Mouse (Mus musculus) CD4-positive helper T cell, adult 2 months (primary cell): Measurements from ENCODE around the gene Tm9sf4.
A peak's percentile ranks its signal among the peaks of the same experiment; 100 is the strongest.

Source experiments
- DNase-seq: peaks from one replicate; pipeline ENCODE4 v3.0.0-alpha.2; 2012; ENCODE audit warnings: low read depth, missing footprints, low spot score

The Tm9sf4 gene

DNA sequence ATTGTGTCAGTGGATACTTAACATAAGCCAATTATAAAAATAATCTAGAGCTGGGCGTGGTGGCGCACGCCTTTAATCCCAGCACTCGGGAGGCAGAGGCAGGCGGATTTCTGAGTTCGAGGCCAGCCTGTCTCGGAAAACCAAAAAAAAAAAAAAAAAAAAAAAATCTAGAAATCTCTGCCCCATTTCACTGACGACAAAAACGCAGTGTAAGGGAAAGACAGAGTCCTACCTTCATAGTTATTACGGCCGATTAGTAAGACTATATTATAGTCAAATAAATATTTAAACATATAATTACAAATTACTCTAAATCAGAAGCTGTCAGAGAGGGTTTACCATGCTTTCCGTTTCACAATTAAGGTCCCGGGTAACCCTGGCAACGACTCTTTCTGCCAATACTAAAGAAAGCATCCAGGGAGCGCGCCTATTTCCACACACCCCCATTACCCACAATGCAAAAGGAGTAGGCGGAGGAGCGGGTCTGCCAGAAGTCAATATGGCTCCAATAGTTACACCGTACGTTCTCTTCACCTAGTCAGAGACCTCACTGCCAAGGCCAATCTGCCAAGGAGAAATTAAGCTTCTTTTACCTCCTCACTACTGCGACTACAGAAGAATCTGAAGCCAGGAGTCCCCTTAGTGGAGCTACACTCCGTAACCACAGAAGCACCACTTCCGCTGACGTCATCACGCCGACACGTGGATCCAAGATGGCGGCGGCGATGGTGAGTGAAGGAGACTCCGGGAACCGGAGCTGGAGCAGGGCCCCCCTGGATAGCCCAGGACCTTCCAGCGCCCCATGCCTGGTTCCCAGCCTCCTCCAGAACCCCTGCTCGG, at the start of gene Tm9sf4:
Gene Tm9sf4, plus strand, starts transcription at position 460 of the 840 bp plus-strand sequence.
- DNase-seq, result peak; percentile 94

DNA sequence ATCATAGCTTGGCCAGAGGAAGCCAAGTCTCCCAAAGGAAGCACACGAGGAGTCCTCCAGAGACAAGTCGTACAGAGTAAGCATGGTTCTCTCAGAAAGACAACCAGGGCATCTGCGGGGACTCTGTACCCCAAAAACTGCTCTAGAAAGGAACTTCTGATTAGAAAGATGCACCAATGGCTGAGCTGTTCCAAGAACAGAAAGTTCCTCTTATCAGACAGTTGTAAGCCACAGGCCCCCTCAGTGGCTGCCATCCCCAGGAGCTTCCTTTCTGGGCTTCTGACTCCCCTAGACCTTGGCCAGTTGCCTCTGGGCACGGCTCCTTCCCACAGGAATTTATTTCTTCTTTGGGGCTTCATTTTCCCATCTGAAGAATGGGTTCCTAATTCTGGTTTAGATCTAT, 45.4 kb upstream of the Tm9sf4 start:
- DNase-seq, result no peak

DNA sequence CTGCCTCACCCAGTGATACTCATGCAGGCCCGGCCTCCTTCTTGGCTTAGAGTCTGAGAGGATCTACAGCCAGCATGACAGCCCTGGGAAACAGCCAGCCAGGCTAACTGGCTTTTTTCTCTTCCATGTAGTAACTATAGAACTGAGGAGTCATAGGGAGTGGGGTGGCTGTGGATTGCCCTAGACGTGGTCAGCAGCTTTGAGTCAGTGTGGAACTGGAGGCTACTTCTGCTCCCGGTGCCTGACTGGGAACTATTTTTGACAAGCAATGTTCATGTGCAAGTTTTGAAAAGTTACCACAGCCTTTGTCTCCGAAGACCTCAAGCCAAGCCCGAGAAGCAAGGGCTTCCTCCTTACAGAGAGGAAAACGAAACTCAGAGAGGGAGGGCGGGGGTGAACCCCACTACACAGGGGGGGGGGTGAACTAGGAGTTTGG, 44.0 kb upstream of the Tm9sf4 start:
- DNase-seq, result peak; percentile 29

DNA sequence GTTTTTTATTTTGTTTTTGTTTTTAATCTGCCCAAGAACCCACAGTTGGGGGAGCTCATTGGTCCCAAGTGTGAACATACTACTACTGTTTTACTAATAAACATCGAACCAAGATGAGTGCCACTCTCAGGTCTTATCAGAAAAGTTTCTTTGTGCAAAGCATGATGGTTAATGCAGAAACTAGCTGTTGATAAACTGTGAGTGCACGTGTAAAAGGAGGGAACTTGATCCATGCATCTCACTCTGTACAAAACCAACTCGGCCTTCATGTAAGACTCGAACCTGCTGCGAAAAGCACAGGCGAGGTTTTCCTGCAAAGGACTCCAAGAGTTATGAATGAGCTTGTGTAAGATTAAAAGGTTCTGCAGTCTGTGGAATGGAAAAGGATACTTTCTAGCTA, 41.6 kb upstream of the Tm9sf4 start:
- DNase-seq, result no peak

DNA sequence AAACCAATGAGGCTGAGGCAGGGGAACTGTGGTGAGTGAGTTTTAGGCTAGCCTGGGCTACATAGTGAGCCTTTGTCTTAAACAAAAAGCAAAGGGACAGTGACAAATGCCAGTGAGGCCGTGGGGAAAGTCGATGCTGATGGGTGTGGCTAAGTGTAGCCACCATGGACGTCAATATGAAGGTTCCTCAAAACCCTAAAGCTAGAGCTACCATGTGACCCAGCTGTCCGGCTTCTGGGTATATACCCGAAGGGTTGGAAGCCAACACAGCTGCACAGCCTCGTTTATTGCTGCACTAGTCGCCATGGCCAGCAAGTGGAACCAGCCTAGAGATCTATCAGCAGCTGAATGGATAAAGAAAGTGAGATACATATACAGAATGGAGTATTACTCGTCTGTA, 41.0 kb upstream of the Tm9sf4 start:
- no peak for DNase-seq

DNA sequence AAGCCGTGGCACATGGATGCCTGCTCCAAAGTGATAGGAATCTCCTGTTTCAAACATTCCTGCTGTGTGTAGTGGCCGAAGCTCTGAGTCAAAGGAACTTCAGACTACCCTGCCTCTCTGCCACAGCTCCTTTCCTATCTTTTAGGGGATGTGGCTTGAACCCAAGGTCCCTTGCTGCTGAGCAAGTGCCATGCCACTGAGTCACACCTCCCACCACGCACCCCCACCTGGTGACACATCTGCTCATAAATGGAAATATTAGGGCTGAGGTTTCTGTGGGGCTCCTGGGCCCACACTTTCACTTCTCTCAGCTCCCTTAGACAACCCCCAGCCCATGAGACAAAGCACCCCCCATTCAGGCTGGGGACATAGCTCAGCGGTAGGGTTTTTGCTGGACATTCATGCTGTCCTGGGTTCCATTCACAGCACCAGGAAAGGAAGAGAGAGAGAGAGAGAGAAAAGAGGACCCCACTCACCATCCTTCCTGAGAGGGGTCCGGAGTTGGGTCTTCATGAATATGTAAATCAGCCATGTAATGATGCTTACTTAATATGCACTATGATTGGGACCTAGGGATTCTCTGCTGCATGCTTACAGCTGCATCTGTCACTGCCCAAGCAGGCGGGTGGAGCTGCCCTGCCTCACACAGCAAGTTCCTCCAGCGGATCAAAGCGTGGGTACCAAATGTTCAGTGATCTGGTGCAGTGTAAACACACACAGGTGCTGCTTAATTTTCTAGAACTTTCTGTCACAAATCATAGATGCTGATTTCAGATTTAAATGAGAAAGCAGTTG, 39.1 kb upstream of the Tm9sf4 start:
- peak; percentile 7 for DNase-seq

DNA sequence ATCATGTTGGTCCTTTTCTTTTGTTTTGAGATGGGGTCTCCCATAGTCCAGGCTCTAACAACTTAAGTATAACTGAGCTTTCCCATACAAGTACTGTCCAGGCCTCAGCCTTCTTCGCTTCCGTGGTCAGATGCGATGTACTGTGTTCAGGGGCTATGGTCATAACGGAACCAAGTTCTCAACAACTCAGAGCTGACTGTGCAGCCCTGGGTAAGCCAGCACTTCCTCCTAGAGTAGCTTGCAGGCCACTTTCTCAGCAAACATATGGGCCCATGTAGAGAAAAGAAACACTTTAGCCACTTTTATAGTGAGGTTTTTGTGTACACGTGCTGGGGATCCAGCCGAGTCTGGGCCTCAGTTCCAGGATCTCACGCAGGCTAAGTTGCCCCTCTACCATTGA, 38.4 kb upstream of the Tm9sf4 start:
- no peak for DNase-seq

DNA sequence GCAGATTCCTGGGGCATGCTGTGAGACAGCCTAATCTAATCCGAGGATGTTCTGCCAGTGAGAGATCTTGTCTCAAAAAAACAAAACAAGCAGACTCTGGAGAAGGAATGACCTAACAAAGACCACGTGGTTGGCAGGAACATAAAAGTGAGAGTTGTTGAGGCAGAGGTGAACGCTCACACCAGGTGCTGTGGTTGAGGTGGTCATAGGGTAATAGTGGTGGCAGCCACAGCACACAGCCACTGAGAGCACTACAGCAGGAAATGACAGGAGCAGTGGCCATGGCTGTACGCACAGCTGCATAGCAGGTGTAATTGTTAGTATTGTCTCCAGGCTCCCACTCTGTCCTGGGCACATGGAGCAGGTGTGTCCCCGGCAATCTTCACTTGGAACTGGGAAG, 35.2 kb upstream of the Tm9sf4 start:
- no peak for DNase-seq

DNA sequence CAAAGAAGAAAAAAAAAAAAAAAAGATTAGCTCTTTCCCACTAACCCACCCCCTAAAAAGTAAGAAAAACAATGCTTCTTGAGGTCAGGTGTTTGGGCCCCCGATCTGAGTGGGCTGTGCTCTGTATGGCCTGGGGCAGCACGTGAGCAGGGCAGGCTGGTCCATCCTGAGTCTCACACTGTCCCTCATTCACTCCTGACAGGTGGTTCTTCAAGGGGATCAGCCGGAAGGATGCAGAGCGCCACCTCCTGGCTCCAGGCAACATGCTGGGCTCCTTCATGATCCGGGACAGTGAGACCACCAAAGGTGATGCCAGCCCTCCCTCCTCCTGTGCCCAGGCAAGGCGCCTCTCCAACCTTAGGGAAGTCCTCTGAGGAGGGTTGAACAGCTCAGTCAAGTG, 30.1 kb upstream of the Tm9sf4 start:
- DNase-seq, result no peak

DNA sequence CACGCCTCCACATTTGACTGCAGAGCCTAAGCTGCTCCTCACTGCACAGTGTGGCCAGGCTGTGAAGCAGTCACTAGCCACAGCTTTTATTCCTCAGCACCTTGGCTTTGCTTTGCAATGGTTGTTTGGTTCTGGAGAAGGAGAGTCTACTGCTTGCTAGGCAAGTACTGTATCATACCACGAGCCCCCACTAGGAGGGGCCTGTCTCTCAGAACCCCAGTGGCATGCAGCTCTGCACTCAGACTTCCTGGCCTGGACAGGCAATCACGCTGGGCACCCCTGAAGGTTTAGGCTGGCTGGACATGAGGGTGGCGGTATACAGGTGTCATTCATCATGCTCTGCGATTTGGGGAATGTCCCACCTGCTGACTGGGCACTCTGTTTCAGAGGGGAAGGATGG, 26.9 kb upstream of the Tm9sf4 start:
- no peak for DNase-seq

DNA sequence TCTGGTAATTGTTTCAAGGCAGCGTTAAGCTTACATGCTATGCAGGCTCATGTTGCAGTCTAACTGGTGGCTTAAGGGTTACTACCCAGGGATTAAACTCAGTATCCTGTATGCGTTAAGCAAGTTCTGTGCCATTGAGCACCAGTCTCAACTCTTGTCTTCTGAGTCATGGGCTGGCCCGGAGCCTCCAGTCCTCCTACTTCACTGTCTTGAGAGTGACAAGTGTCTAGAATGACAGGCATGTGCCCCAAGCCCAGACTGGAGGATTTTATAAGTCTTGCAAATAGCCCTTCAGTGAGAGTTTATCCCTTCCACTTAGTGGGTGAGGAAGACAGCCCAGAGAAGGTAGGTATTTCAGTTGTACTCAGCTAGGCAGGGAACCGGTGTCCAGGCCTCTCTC, 24.9 kb upstream of the Tm9sf4 start:
- no peak for DNase-seq

DNA sequence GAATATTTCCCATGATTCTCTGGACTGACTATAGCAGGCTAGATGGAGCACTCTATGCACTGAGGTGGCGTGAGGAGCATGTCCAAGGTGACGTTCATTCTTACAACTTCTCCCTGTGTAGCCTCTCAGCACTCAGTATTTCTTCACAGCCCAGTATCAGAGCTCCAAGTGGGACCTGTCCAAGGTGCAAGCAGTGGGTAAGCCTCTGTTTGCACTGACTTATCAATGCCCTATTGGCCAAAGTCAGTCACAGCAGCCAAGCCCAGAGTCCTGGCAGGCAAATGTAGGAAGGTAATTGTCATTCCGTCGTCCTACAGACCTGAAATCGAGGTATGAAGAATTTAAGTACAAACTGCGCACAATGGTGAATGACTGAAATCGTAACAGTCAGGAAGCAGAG, 21.9 kb upstream of the Tm9sf4 start:
- DNase-seq, result no peak

DNA sequence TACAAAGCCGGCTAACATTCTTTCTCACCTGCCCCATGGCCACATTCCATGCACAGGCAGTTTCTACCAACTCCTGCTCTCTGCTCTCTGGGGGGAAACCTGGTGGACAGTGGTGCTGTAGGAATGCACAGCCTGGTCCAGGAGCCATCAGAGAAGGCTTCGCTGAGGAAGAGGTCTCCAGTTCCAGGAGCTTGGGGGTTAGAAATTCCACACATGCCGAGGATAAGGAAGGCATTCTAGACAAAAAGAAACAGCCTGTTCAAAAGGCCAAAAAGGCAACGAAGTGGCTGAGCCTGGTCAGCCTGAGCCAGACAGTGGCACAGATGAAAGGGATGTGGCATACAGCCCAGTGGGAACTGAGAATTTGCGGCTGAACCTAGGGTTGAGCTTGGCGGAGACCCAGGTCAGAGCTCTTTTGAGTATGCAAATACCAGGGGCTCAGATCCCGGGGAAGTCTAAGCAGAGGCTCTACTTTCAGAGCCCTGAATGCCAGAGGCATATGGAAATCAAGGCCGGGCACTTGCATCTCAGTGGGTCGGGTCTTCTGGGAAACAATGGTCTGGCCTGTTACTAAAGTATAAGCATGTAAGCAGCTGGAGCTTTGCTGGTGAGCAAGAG, 21.0 kb upstream of the Tm9sf4 start:
- no peak for DNase-seq

DNA sequence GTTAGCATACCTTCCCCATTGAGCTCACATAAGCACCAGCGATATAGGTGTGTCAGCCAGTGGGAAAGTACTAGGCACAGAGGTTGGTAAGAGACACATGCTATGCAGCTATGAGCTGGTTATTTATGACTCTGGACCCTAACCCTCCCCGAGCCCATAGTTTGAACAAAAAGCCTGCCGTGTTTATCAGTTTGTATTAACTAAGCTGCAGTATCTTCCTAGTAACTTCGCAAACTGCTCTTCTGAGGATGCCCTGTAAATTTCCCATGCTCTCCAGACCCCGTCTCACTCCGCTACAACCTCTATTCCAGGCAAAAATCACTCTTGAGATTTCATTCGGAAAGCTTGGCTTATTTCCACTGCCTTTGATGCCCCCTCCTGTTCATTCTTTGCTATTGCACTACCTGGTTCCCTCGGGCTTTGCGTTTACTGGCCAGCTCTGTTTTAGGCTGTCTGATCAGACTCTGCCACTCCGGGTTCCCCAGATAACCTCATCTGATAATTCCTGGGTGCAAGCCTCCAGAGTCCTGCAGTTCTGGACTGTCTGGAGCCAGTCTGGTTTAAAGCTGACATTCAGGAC, 18.4 kb upstream of the Tm9sf4 start:
- peak; percentile 43 for DNase-seq

DNA sequence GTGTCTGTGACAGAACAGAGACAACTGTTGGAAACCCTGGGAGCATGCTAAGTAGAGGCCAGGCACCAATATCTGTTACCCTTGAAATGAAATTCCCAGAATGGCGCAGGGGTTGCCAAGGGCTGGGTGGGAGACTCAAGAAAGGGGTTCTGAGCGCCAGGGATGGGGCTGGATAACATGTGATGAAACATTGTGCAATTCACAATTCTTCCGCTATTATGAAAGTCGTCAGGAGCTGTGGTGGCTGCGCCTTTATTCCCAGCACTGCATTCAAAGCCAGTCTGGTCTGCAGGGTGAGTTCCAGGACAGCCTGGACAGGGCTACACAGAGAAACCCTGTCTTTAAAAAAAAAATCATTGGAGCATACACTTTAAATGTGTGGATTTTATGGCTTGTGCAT, 15.8 kb upstream of the Tm9sf4 start:
- no peak for DNase-seq

DNA sequence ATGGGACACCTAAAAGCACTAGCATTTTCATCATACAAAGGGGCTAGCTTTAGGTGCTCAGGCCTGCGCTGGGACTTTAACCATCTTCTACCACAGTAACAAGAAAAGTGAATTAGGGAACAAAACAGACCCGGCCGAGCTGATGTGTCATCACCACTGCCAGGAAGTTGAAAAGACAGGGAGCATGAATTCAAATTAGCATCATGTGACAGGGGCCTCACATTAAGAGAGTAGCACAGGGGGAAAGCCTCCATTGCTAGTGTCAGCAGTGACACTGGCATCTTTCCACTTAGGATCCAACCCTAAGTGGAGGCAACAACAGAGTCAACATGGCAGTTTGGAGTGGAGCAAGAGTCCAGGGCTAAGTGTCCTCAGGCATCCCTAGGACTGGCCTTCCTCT, 13.9 kb upstream of the Tm9sf4 start:
- DNase-seq, result no peak

DNA sequence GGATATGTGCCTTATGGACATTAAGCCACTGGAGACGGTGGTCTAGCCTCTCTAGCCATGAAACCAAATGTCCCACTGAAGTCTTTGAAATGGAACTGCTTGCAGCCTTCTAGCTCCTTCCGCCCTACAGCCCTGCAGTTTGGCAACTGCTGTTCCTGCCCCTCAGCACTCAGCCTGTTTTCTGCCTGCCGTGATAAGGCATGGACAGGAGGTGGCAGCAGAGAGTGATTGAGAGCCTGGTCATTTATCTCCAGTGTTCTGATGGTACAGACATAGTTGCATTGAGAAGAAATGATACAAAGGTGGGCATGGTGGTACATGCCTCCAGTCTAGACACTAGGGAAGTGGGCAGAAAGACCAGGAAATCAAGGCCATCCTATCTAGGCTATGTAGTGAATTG, 13.4 kb upstream of the Tm9sf4 start:
- peak; percentile 65 for DNase-seq

DNA sequence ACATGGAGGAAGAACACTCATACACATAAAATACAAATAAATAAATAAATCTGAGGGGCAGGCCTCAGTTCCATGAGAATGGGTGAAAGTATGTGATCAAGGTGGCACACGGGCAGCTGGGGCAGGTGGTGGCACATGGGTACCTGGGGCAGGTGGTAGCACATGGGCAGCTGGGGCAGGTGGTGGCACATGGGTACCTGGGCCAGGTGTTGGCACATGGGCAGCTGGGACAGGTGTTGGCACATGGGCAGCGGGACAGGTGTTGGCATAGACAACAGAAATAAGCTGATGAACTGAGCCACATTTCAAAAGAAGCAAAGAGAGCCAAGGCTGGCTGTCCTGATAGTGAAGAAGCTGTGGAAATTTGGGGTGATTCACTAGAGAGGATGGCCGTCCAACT, 11.4 kb upstream of the Tm9sf4 start:
- DNase-seq, result no peak

DNA sequence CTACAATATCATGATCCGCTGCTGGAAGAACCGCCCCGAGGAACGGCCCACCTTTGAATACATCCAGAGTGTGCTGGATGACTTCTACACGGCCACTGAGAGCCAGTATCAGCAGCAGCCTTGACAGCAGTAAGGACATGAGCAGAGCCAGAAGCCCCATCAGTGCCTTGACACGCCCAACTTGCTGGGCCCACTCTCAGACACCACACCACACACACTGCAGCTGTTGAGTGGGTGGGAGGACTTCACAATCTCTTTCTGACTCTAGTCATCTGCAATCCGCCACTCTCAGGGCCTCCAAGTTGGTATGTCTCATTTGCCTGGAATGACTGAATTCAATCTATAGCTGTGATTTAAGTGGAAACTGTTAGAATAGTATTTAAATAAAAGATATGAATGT, 10.1 kb upstream of the Tm9sf4 start:
- no peak for DNase-seq

DNA sequence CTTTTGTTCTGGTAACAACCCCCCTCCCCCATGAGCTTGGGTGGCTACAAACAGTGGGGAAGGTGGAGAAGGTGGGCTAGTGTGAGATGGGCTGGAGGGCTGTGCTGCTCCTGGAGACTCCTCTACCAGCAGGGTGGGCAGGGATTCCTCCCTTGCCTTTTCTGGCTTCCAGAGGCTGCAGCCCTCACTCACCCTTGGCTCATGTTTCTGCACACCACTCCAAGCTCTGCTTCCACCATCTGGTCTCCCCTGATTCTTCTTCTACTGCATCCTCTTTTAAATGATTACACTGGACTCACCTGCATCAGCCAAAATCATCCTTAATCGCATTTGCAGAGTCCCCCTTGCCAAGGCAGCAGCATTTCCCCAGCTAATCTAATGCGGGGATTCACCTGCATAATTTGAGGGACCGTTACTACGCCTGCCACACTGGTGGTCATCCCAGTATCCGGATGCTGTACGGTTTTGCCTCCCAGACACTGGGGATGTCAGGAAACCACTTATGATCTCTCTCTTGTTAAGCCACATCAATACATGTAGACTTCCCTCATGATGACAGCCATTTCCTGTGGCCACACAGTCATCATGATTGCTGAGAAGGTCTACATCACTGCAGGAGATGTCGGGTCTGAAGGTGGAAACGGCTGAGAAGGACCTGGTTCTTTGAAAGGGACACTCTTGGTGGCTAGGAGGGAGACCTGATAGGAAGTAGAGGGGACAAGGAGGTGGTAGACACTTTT, 9.0 kb upstream of the Tm9sf4 start:
- DNase-seq, result peak; percentile 35

DNA sequence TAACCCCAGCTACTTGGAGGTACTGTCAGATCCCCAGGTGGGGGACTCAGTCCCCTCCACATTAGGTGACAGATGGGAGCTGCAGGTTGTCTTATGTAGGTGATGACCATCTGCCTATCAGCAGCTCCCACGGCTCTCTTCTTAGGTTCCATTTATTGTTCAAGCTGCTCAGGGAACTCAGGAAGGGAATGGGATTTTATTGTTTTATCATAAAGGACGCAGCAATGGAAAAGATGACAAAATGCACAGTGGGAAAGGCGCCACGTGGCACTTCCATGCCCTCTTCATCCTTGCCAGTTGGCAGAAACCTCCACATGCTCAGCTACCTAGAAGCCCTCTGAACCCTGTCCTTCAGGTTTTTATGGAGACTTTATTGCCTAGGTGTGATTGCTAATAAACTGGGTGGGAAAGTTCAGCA, 8.1 kb upstream of the Tm9sf4 start:
- DNase-seq, result no peak
